Mouse (Mus musculus): ENCODE measurements around the gene Ifit1bl2.

- peak; percentile 67 for TF ChIP-seq CTCF (IDR thresholded peaks at IDR 0.05; ENCODE audit: control insufficient read depth, insufficient read depth, insufficient read length)
- no peak for TF ChIP-seq USF1 (IDR thresholded peaks at IDR 0.05; ENCODE audit: low read depth)
These were observed 25.6 kb upstream of the Ifit1bl2 start for GRCm38 (mm10) chr19:34666127-34666526.
